Mouse (Mus musculus): Measurements from ENCODE around the gene Spint3. TPM values are rescaled to one million over a fixed set of nuclear protein-coding genes. Genes with fewer than 3 reads are reported as not detected.

The Spint3 gene
- total and polyA plus RNA-seq, 3 experiments, result not detected

- dilution Hi-C loops (cut with MboI; ENCODE audit: extremely low pct_ligation_motif_present, extremely low pct_unique_long_range_greater_than_20kb, low sequenced_read_pairs) (no loop called here), in situ Hi-C loops (cut with MboI; ENCODE audit: low pct_ligation_motif_present, low pct_unique_long_range_greater_than_20kb, low sequenced_read_pairs) (no loop called here)
- no peaks in the 10 kb centered on the region for H3K36me3 ChIP-seq (replicated peaks in 1 of 2; ENCODE audit: control insufficient read depth in 1 of 2, insufficient read depth in 1 of 2, low read length in 1 of 2)
- TF ChIP-seq NRF1 (IDR thresholded peaks at IDR 0.05; ENCODE audit: low read depth, low read length) (no peak), ZNF384 (IDR thresholded peaks at IDR 0.05; ENCODE audit: low read depth, low read length) (no peak), MEF2A (IDR thresholded peaks at IDR 0.05; ENCODE audit: borderline replicate concordance, low read depth, low read length) (no peak), KAT2A (IDR thresholded peaks at IDR 0.05; ENCODE audit: insufficient replicate concordance, low read length) (no peak), MXI1 (IDR thresholded peaks at IDR 0.05; ENCODE audit: low read depth, low read length) (no peak), TCF12 (IDR thresholded peaks at IDR 0.05; ENCODE audit: low read depth, low read length) (no peak), CHD1 (IDR thresholded peaks at IDR 0.05; ENCODE audit: low read depth, low read length) (no peak), CHD2 (IDR thresholded peaks at IDR 0.05; ENCODE audit: low read length) (no peak), MYC (IDR thresholded peaks at IDR 0.05; ENCODE audit: low read depth, low read length) (no peak), HCFC1 (IDR thresholded peaks at IDR 0.05; ENCODE audit: low read depth, low read length) (no peak), EP300 (IDR thresholded peaks at IDR 0.05; ENCODE audit: low read length) (no peak), TBP (conservative IDR thresholded peaks at IDR 0.05; ENCODE audit: low read depth, low read length) (no peak), ZC3H11A (IDR thresholded peaks at IDR 0.05; ENCODE audit: low read depth, low read length) (no peak), ZKSCAN1 (IDR thresholded peaks at IDR 0.05; ENCODE audit: borderline replicate concordance, low read depth, low read length) (no peak), JUND (conservative IDR thresholded peaks at IDR 0.05; ENCODE audit: low read depth, low read length) (no peak), CTCF (conservative IDR thresholded peaks at IDR 0.05 in 1 of 2, IDR thresholded peaks at IDR 0.05 in 1 of 2; ENCODE audit: low read depth in 2 of 2, low read length in 2 of 2) (no peak), UBTF (IDR thresholded peaks at IDR 0.05; ENCODE audit: low read depth, low read length) (no peak), BHLHE40 (IDR thresholded peaks at IDR 0.05; ENCODE audit: low read depth, low read length) (no peak), POLR2A (IDR thresholded peaks at IDR 0.05; ENCODE audit: low read depth, low read length) (no peak), MAZ (IDR thresholded peaks at IDR 0.05; ENCODE audit: low read depth, low read length) (no peak)
- peaks cover 94% of the 10 kb centered on the region for H3K27me3 ChIP-seq (replicated peaks)
- no peaks in the 10 kb centered on the region for H3K79me2 ChIP-seq (replicated peaks; ENCODE audit: control insufficient read depth, extremely low read depth, insufficient read depth, poor library complexity, severe bottlenecking)
- H3K4me2 ChIP-seq (ENCODE audit: insufficient read depth, low read depth, poor library complexity, severe bottlenecking), result no peak overlapping the region
- no peak overlapping the region for H3K4me3 ChIP-seq (replicated peaks in 1 of 3; ENCODE audit: low read depth in 2 of 3, low read length in 2 of 3, poor library complexity in 1 of 3)
- no peak overlapping the region for H3K27ac ChIP-seq (ENCODE audit: insufficient read depth, low read depth)
- DNase-seq (ENCODE audit: extremely low read depth), result no peak
- no peaks in the 10 kb centered on the region for H3K9me3 ChIP-seq (replicated peaks; ENCODE audit: low read length)
- no peak overlapping the region for H3K9ac ChIP-seq (ENCODE audit: insufficient read depth, low read depth)
- H3K4me1 ChIP-seq (ENCODE audit: control insufficient read depth in 1 of 2, insufficient read depth in 2 of 2), result no peaks in the 10 kb centered on the region
Measured at GRCm38 (mm10) chr2:164558991-164559645, 14.1 kb downstream of the Spint3 start.

GRCm38 (mm10) chr2:164558426-164558825 lies 14.8 kb downstream of the Spint3 start:
- H3K79me2 ChIP-seq (replicated peaks; ENCODE audit: control insufficient read depth, extremely low read depth, insufficient read depth, poor library complexity, severe bottlenecking), result no peaks in the 10 kb centered on the region
- no peak overlapping the region for H3K4me2 ChIP-seq (ENCODE audit: insufficient read depth, low read depth, poor library complexity, severe bottlenecking)
- DNase-seq (ENCODE audit: extremely low read depth), result no peak
- H3K27ac ChIP-seq (ENCODE audit: insufficient read depth, low read depth), result no peak overlapping the region
- TF ChIP-seq IRF4 (IDR thresholded peaks at IDR 0.05; ENCODE audit: low read depth, low read length) (no peak), ZKSCAN1 (IDR thresholded peaks at IDR 0.05; ENCODE audit: borderline replicate concordance, low read depth, low read length) (no peak), MXI1 (IDR thresholded peaks at IDR 0.05; ENCODE audit: low read depth, low read length) (no peak), CTCF (conservative IDR thresholded peaks at IDR 0.05 in 1 of 2, IDR thresholded peaks at IDR 0.05 in 1 of 2; ENCODE audit: low read depth in 2 of 2, low read length in 2 of 2) (no peak), JUND (conservative IDR thresholded peaks at IDR 0.05; ENCODE audit: low read depth, low read length) (no peak), USF1 (IDR thresholded peaks at IDR 0.05; ENCODE audit: low read depth, low read length) (no peak), MAFK (IDR thresholded peaks at IDR 0.05; ENCODE audit: insufficient replicate concordance, low read length) (no peak), NRF1 (IDR thresholded peaks at IDR 0.05; ENCODE audit: low read depth, low read length) (no peak), MYC (IDR thresholded peaks at IDR 0.05; ENCODE audit: low read depth, low read length) (no peak), RCOR1 (conservative IDR thresholded peaks at IDR 0.05; ENCODE audit: low read depth, low read length) (no peak), POLR2AphosphoS2 (IDR thresholded peaks at IDR 0.05; ENCODE audit: low read depth, low read length) (no peak), ZC3H11A (IDR thresholded peaks at IDR 0.05; ENCODE audit: low read depth, low read length) (no peak), CHD2 (IDR thresholded peaks at IDR 0.05; ENCODE audit: low read length) (no peak), PAX5 (IDR thresholded peaks at IDR 0.05; ENCODE audit: low read length) (no peak), MEF2A (IDR thresholded peaks at IDR 0.05; ENCODE audit: borderline replicate concordance, low read depth, low read length) (no peak), JUN (IDR thresholded peaks at IDR 0.05; ENCODE audit: insufficient read depth, low read depth, low read length) (no peak)
- dilution Hi-C loops (cut with MboI; ENCODE audit: extremely low pct_ligation_motif_present, extremely low pct_unique_long_range_greater_than_20kb, low sequenced_read_pairs), result no loop called here
- H3K36me3 ChIP-seq (replicated peaks in 1 of 2; ENCODE audit: control insufficient read depth in 1 of 2, insufficient read depth in 1 of 2, low read length in 1 of 2), result no peaks in the 10 kb centered on the region
- H3K27me3 ChIP-seq (replicated peaks), result peaks cover 93% of the 10 kb centered on the region
- H3K4me3 ChIP-seq (replicated peaks in 1 of 3; ENCODE audit: low read depth in 2 of 3, low read length in 2 of 3, poor library complexity in 1 of 3), result no peak overlapping the region
- in situ Hi-C loops (cut with MboI; ENCODE audit: low pct_ligation_motif_present, low pct_unique_long_range_greater_than_20kb, low sequenced_read_pairs), result no loop called here
- H3K9ac ChIP-seq (ENCODE audit: insufficient read depth, low read depth), result no peak overlapping the region
- no peaks in the 10 kb centered on the region for H3K9me3 ChIP-seq (replicated peaks; ENCODE audit: low read length)
- H3K4me1 ChIP-seq (ENCODE audit: control insufficient read depth in 1 of 2, insufficient read depth in 2 of 2), result no peaks in the 10 kb centered on the region

Data from CH12.LX (cell line).